Mouse (Mus musculus) cerebellum, postnatal 4 days (tissue): ENCODE results near the gene Fos.

Experiments used
- DNase-seq, 2 experiments: peaks; one replicate each; pipeline ENCODE4 v3.0.0; 2022; ENCODE audit warnings: low spot score in 2 of 2, mixed read lengths in 1 of 2

Gene Fos

GRCm38 (mm10) chr12:85473481-85474297 is at the start of gene Fos:
Gene Fos, plus strand, starts transcription at chr12:85473890.
- DNase-seq = peak; percentile 68 to 79

GRCm38 (mm10) chr12:85425721-85426120 is 48.0 kb upstream of the Fos start:
- no peak for DNase-seq

- no peak for DNase-seq
These were observed 47.6 kb upstream of the Fos start for GRCm38 (mm10) chr12:85426126-85426525.

GRCm38 (mm10) chr12:85427802-85428201 is 45.9 kb upstream of the Fos start:
- DNase-seq = no peak

GRCm38 (mm10) chr12:85429999-85430398 is 43.7 kb upstream of the Fos start:
- DNase-seq = no peak

- DNase-seq = no peak
These were observed 43.3 kb upstream of the Fos start for GRCm38 (mm10) chr12:85430434-85430833.

- DNase-seq = no peak
These were observed 39.8 kb upstream of the Fos start for GRCm38 (mm10) chr12:85433850-85434249.

- no peak for DNase-seq
These were observed 39.2 kb upstream of the Fos start for GRCm38 (mm10) chr12:85434526-85434925.

- DNase-seq = peak; percentile 33 to 71
These were observed 37.6 kb upstream of the Fos start for GRCm38 (mm10) chr12:85436021-85436621.

GRCm38 (mm10) chr12:85437172-85437876 is 36.4 kb upstream of the Fos start:
- peak; percentile 38 to 89 for DNase-seq

GRCm38 (mm10) chr12:85443456-85443855 is 30.2 kb upstream of the Fos start:
- DNase-seq = no peak

- DNase-seq = no peak
These were observed 29.0 kb upstream of the Fos start for GRCm38 (mm10) chr12:85444646-85445045.

GRCm38 (mm10) chr12:85447009-85447408 is 26.7 kb upstream of the Fos start:
- DNase-seq = no peak

- no peak for DNase-seq
These were observed 26.2 kb upstream of the Fos start for GRCm38 (mm10) chr12:85447490-85447889.

GRCm38 (mm10) chr12:85449478-85449877 is 24.2 kb upstream of the Fos start:
- no peak for DNase-seq

- DNase-seq = no peak
These were observed 21.8 kb upstream of the Fos start for GRCm38 (mm10) chr12:85451693-85452491.

GRCm38 (mm10) chr12:85455065-85456058 is 18.3 kb upstream of the Fos start:
- DNase-seq = peak; percentile 87 to 90

- no peak for DNase-seq
These were observed 17.4 kb upstream of the Fos start for GRCm38 (mm10) chr12:85456276-85456675.

GRCm38 (mm10) chr12:85456966-85457505 is 16.7 kb upstream of the Fos start:
- no peak for DNase-seq

- DNase-seq = no peak
These were observed 13.9 kb upstream of the Fos start for GRCm38 (mm10) chr12:85459820-85460219.
